Mouse (Mus musculus): ENCODE measurements at regions not wholly inside any gene's neighbourhood (a gene's known extent, or its start where the extent isn't known, plus 50 kb on each side); places are given as distances from the start of the nearest gene placed in this dataset.

GRCm38 (mm10) chr12:107404821-107405220 lies 83.6 kb upstream of the 3110018I06Rik start:
- no peak for DNase-seq (ENCODE audit: low spot score)

DNA sequence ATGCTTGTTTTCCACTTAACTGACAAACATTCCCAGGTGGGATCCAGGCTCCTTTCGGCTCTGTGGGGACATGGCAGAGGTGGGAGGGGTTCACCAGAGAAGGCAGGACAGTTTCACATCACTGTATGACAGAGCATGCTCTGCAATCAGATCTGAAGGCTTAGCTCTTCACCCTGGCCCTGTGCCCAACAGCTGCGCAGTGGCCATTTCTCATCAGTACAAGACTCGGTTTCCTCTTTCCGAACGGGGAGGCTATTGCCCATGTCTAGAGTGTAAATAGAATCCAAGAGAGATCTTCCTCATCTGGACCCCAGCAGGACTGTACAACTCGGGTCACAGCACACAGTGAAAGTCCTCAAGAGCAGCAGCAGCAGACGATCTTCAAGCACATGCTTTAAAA lies 64.5 kb upstream of the 3110018I06Rik start:
- DNase-seq (ENCODE audit: low spot score): no peak

DNA sequence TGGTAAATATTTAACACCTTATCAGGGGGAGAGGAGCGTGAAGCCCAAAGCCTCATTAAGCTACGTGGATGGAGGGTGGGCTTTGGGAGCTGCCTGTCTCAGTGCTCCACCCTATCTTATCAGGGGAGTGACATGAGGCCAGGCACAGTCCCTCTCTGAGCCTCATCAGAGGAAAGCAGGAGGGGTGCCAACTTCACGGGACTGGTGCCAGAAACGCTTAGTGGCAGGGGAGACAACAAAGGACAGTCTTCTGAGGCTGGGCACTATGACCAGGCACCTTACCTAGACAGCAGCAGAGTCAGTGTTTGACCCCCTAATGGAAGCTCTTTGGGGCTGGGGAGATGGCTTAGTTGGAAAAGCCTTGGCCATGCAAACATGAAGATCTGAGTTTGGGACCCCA lies 49.9 kb upstream of the 3110018I06Rik start:
- DNase-seq (ENCODE audit: low spot score): peak; percentile 47
